Mouse (Mus musculus) kidney, adult 2 months (tissue): Measurements from ENCODE around the gene Fam47e. TPM values are rescaled to one million over a fixed set of nuclear protein-coding genes. Genes with fewer than 3 reads are reported as not detected.
A peak's percentile ranks its signal among the peaks of the same experiment; 100 is the strongest.

Experiments
- DNase-seq: peaks from one replicate; pipeline ENCODE4 v3.0.0; 2021
- H3K27ac ChIP-seq: fragments of 200-500 bp; 2 replicates; pipeline ENCODE4 v1.5.1; 2012; ENCODE audit warnings: low read depth, low read length, control low read depth, inconsistent platforms; ENCODE audit not compliant: insufficient read depth
- H3K27me3 ChIP-seq: fragments of 200-500 bp; replicated peaks from 2 replicates; pipeline ENCODE4 v1.6.1; 2012; ENCODE audit warnings: mild to moderate bottlenecking, moderate library complexity, low read length, inconsistent platforms; ENCODE audit not compliant: control insufficient read depth, insufficient read depth
- H3K36me3 ChIP-seq: fragments of 200-500 bp; 2 replicates; pipeline ENCODE4 v1.6.1; 2012; ENCODE audit warnings: mild to moderate bottlenecking, moderate library complexity, low read length, inconsistent platforms; ENCODE audit not compliant: control insufficient read depth, insufficient read depth
- H3K4me1 ChIP-seq: fragments of 200-500 bp; 2 replicates; pipeline ENCODE4 v1.6.1; 2011; ENCODE audit warnings: low read length; ENCODE audit not compliant: control insufficient read depth, insufficient read depth
- H3K4me3 ChIP-seq: fragments of 200-500 bp; 2 replicates; pipeline ENCODE4 v1.5.1; 2011; ENCODE audit warnings: mild to moderate bottlenecking, low read depth, low read length, control low read depth; ENCODE audit not compliant: insufficient read depth
- CTCF ChIP-seq: fragments of 200-500 bp; conservative IDR thresholded peaks from 2 replicates; pipeline ENCODE4 v1.5.1; 2011; ENCODE audit warnings: low read depth, mild to moderate bottlenecking, control low read depth, low read length, moderate library complexity, mixed read lengths; ENCODE audit not compliant: insufficient read depth, insufficient read length
- POLR2A ChIP-seq: fragments of 200-500 bp; IDR thresholded peaks from one replicate; pipeline ENCODE4 v1.6.1; 2011; ENCODE audit warnings: low read depth, low read length, control low read depth
- WGBS: fragments of 180-500 bp; shearing (Covaris S2); methylation state at CpG from one replicate; pipeline ENCODE4 v1.1.7; 2018; 5-methylcytosine and 5-hydroxymethylcytosine counted together
- polyA plus RNA-seq: library from polyadenylated mRNA; depleted of rRNA; stranded (reverse); fragments of >200 nt; gene quantifications from 2 replicates; pipeline ENCODE4 v1.2.3, GENCODE M21; 2012

Fam47e gene
- polyA plus RNA-seq, 1 experiment = 0.52 TPM

GRCm38 (mm10) chr5:92524821-92525258 is 30.0 kb upstream of the Fam47e start:
- Histone ChIP-seq H3K36me3 (no peaks in the 10 kb centered on the region), H3K4me1 (peaks cover 8% of the 10 kb centered on the region; the same call in 1 of the 2 replicates), H3K27ac (peak overlapping the region; percentile 71), H3K27me3 (no peaks in the 10 kb centered on the region), H3K4me3 (no peak overlapping the region)
- DNase-seq = peak; percentile 77
- TF ChIP-seq POLR2A = no peak
- TF ChIP-seq CTCF = no peak
- 31% methylated on average over 6 of the region's 6 CpGs for WGBS

- H3K36me3 ChIP-seq = no peaks in the 10 kb centered on the region
- no peaks in the 10 kb centered on the region for H3K4me1 ChIP-seq
- 64% methylated on average over 4 of the region's 4 CpGs for WGBS
- TF ChIP-seq POLR2A = no peak
- TF ChIP-seq CTCF = no peak
- DNase-seq = no peak
- H3K4me3 ChIP-seq = no peak overlapping the region
- no peak overlapping the region for H3K27ac ChIP-seq
- H3K27me3 ChIP-seq = no peaks in the 10 kb centered on the region; the same call in 1 of the 2 replicates
These were observed 15.2 kb upstream of the Fam47e start for GRCm38 (mm10) chr5:92539698-92540097.

DNA sequence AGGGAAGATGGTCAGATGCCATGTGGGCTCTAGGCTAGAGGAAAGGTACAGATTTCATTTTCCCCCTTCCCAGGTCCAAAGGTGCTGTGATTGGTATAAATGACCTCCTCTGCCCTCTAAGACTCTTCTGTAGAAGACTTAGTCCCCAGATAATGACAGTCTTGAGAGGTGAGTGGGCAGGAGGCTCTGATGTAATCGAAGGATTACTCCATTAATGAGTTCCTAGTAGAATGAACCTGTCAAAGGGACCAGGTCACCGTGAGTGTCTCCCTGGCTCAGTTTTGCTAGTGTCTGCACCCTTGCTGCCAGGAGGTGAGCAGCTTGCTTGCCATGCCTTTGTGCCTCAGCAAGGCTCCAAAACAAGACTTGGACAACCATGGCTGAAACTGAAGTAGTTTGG is 2.3 kb upstream of the Fam47e start:
- Histone ChIP-seq H3K4me1 (no peaks in the 10 kb centered on the region), H3K27me3 (no peaks in the 10 kb centered on the region), H3K36me3 (no peaks in the 10 kb centered on the region), H3K27ac (no peak overlapping the region; the same call in 1 of the 2 replicates), H3K4me3 (no peak overlapping the region)
- TF ChIP-seq POLR2A (no peak), CTCF (no peak)
- DNase-seq = no peak
- 69% methylated on average over 2 of the region's 2 CpGs for WGBS

GRCm38 (mm10) chr5:92553939-92554338 is 930 bp upstream of the Fam47e start:
- Histone ChIP-seq H3K4me1 (no peaks in the 10 kb centered on the region), H3K27me3 (no peaks in the 10 kb centered on the region), H3K27ac (no peak overlapping the region), H3K36me3 (no peaks in the 10 kb centered on the region), H3K4me3 (no peak overlapping the region)
- peak; percentile 26; the same call in 1 of the 2 replicates for TF ChIP-seq CTCF
- no peak for TF ChIP-seq POLR2A
- 73% methylated on average over 3 of the region's 3 CpGs for WGBS
- no peak for DNase-seq

- no peak for TF ChIP-seq CTCF
- TF ChIP-seq POLR2A = no peak
- peak; percentile 15 for DNase-seq
- Histone ChIP-seq H3K27me3 (no peaks in the 10 kb centered on the region), H3K27ac (no peak overlapping the region), H3K4me1 (no peaks in the 10 kb centered on the region), H3K36me3 (no peaks in the 10 kb centered on the region), H3K4me3 (no peak overlapping the region)
- 35% methylated on average over 4 of the region's 4 CpGs for WGBS
These were observed 426 bp upstream of the Fam47e start for GRCm38 (mm10) chr5:92554443-92554842.

- 100% methylated on average over 1 of the region's 1 CpGs for WGBS
- no peaks in the 10 kb centered on the region for H3K27me3 ChIP-seq
These were observed 1.0 kb downstream of the Fam47e start for GRCm38 (mm10) chr5:92555905-92556304.

GRCm38 (mm10) chr5:92557508-92557907 is 2.6 kb downstream of the Fam47e start:
- no peak for DNase-seq
- H3K4me1 ChIP-seq = no peaks in the 10 kb centered on the region
- no peaks in the 10 kb centered on the region for H3K36me3 ChIP-seq
- H3K4me3 ChIP-seq = no peak overlapping the region
- H3K27ac ChIP-seq = no peak overlapping the region
- TF ChIP-seq POLR2A = no peak
- TF ChIP-seq CTCF = no peak
- 94% methylated on average over 1 of the region's 1 CpGs for WGBS
- no peaks in the 10 kb centered on the region for H3K27me3 ChIP-seq

More at GRCm38 (mm10) chr5:92555905-92556304, 1.0 kb downstream of the Fam47e start:
- Histone ChIP-seq H3K27ac (no peak overlapping the region), H3K4me1 (no peaks in the 10 kb centered on the region), H3K4me3 (no peak overlapping the region), H3K36me3 (no peaks in the 10 kb centered on the region)
- no peak for TF ChIP-seq POLR2A
- no peak for TF ChIP-seq CTCF
- DNase-seq = no peak

- Histone ChIP-seq H3K27me3 (no peaks in the 10 kb centered on the region), H3K4me1 (no peaks in the 10 kb centered on the region), H3K4me3 (no peak overlapping the region), H3K36me3 (no peaks in the 10 kb centered on the region), H3K27ac (no peak overlapping the region)
- 83% methylated on average over 2 of the region's 2 CpGs for WGBS
- DNase-seq = no peak
- no peak for TF ChIP-seq POLR2A
These were observed 5.3 kb downstream of the Fam47e start for GRCm38 (mm10) chr5:92560201-92560600.
